Mouse (Mus musculus) heart, postnatal 0 days (tissue): ENCODE measurements around the gene Ripor2. TPM values are rescaled to one million over a fixed set of nuclear protein-coding genes. Genes with fewer than 3 reads are reported as not detected.
A peak's percentile ranks its signal among the peaks of the same experiment; 100 is the strongest.

Experiments used
- ATAC-seq: fragments of 200-750 bp; cut with Nextera tagmentation; 2 replicates; pipeline ENCODE4 v1.8.0; 2017; ENCODE audit warnings: low read depth, moderate number of reproducible peaks, moderate library complexity; ENCODE audit not compliant: insufficient read depth
- DNase-seq: peaks from one replicate; pipeline ENCODE4 v3.0.0-alpha.2; 2016; ENCODE audit warnings: low spot score
- H3K27ac ChIP-seq: fragments of 300-500 bp; sonication (generic); 2 replicates; pipeline ENCODE4 v1.5.1; 2014; ENCODE audit warnings: low read depth, mild to moderate bottlenecking
- H3K27me3 ChIP-seq: fragments of 300-500 bp; sonication (generic); 2 replicates; pipeline ENCODE4 v1.6.1; 2014; ENCODE audit warnings: low read length, mixed read lengths; ENCODE audit not compliant: control insufficient read depth, insufficient read depth
- H3K36me3 ChIP-seq: fragments of 300-500 bp; sonication (generic); replicated peaks from 2 replicates; pipeline ENCODE4 v1.6.1; 2014; ENCODE audit warnings: low read length, mixed read lengths; ENCODE audit not compliant: control insufficient read depth, insufficient read depth
- H3K4me1 ChIP-seq: fragments of 300-500 bp; sonication (generic); 2 replicates; pipeline ENCODE4 v1.6.1; 2014; ENCODE audit warnings: antibody characterized with exemption; ENCODE audit not compliant: control insufficient read depth, insufficient read depth
- H3K4me2 ChIP-seq: fragments of 300-500 bp; sonication (generic); 2 replicates; pipeline ENCODE4 v1.6.1; 2014; ENCODE audit warnings: low read depth, mild to moderate bottlenecking, low read length, moderate library complexity
- H3K4me3 ChIP-seq: fragments of 300-500 bp; sonication (generic); 2 replicates; pipeline ENCODE4 v1.5.1; 2014; ENCODE audit warnings: low read depth, low read length
- H3K9ac ChIP-seq: fragments of 300-500 bp; sonication (generic); replicated peaks from 2 replicates; pipeline ENCODE4 v1.6.1; 2014; ENCODE audit warnings: low read depth, low read length, mixed read lengths
- H3K9me3 ChIP-seq: fragments of 300-500 bp; sonication (generic); replicated peaks from 2 replicates; pipeline ENCODE4 v1.6.1; 2016; ENCODE audit warnings: low read length; ENCODE audit not compliant: control insufficient read depth
- CTCF ChIP-seq: IDR thresholded peaks from 2 replicates; pipeline ENCODE4 v1.5.1; 2016; ENCODE audit warnings: antibody characterized with exemption, control low read depth, low read depth
- EP300 ChIP-seq: IDR thresholded peaks from 2 replicates; pipeline ENCODE4 v1.6.1; 2016; ENCODE audit warnings: antibody characterized with exemption, low read depth
- WGBS: fragments of 180-500 bp; shearing (Covaris S2); extraction: QIAGEN DNeasy Blood & Tissue Kit; methylation state at CpG from one replicate; pipeline ENCODE4 v1.1.7; 2014; 5-methylcytosine and 5-hydroxymethylcytosine counted together
- polyA plus RNA-seq: library from polyadenylated mRNA; unstranded; fragments of >200 nt; fragmentation: Nextera tagmentation; extraction: Ambion mirVana; gene quantifications from 2 replicates; pipeline ENCODE4 v1.2.1, GENCODE M21; 2015
- total RNA-seq: library from RNA; depleted of rRNA; stranded (reverse); fragments of >200 nt; gene quantifications from 2 replicates; pipeline ENCODE4 v1.2.3, GENCODE M21; 2014; ENCODE audit warnings: low replicate concordance

Gene Ripor2
- total and polyA plus RNA-seq, 2 experiments from 2014 or later: 17.5 to 31.7 TPM

- peaks cover 10% of the 10 kb centered on the region for H3K4me1 ChIP-seq
- H3K4me3 ChIP-seq: no peak overlapping the region
- WGBS: 51% methylated on average over 10 of the region's 10 CpGs
- H3K9ac ChIP-seq: no peak overlapping the region
- H3K4me2 ChIP-seq: no peak overlapping the region
- H3K36me3 ChIP-seq: no peaks in the 10 kb centered on the region
- no peak for TF ChIP-seq CTCF
- TF ChIP-seq EP300: no peak
- no peaks in the 10 kb centered on the region for H3K9me3 ChIP-seq
- H3K27me3 ChIP-seq: no peaks in the 10 kb centered on the region
- no peak overlapping the region for H3K27ac ChIP-seq
- no peak for ATAC-seq
- DNase-seq: no peak
Measured at GRCm38 (mm10) chr13:24613927-24614780, 32.2 kb downstream of the Ripor2 start.

- 69% methylated on average over 9 of the region's 9 CpGs for WGBS
- no peak for TF ChIP-seq EP300
- TF ChIP-seq CTCF: peak; percentile 58
- Histone ChIP-seq H3K4me1 (peaks cover 21% of the 10 kb centered on the region), H3K9ac (no peak overlapping the region), H3K4me2 (no peak overlapping the region), H3K27ac (no peak overlapping the region), H3K27me3 (no peaks in the 10 kb centered on the region), H3K9me3 (no peaks in the 10 kb centered on the region), H3K36me3 (no peaks in the 10 kb centered on the region), H3K4me3 (no peak overlapping the region)
- no peak for ATAC-seq
- DNase-seq: no peak
Measured at GRCm38 (mm10) chr13:24615921-24616565, 34.1 kb downstream of the Ripor2 start.

- no peak for TF ChIP-seq EP300
- TF ChIP-seq CTCF: no peak
- ATAC-seq: no peak
- WGBS: 86% methylated on average over 8 of the region's 8 CpGs
Measured at GRCm38 (mm10) chr13:24616645-24617044, 34.7 kb downstream of the Ripor2 start.

GRCm38 (mm10) chr13:24617076-24617798 lies 35.2 kb downstream of the Ripor2 start:
- Histone ChIP-seq H3K27me3 (no peaks in the 10 kb centered on the region), H3K4me1 (peaks cover 25% of the 10 kb centered on the region), H3K27ac (no peak overlapping the region), H3K4me2 (no peak overlapping the region; the same call in 1 of the 2 replicates), H3K9ac (no peak overlapping the region), H3K36me3 (no peaks in the 10 kb centered on the region), H3K4me3 (no peak overlapping the region), H3K9me3 (no peaks in the 10 kb centered on the region)
- no peak for TF ChIP-seq CTCF
- no peak for TF ChIP-seq EP300
- ATAC-seq: no peak
- 58% methylated on average over 6 of the region's 6 CpGs for WGBS
- DNase-seq: no peak

More at GRCm38 (mm10) chr13:24616645-24617044, 34.7 kb downstream of the Ripor2 start:
- Histone ChIP-seq H3K4me3 (no peak overlapping the region), H3K27me3 (no peaks in the 10 kb centered on the region), H3K9ac (no peak overlapping the region), H3K9me3 (no peaks in the 10 kb centered on the region), H3K27ac (no peak overlapping the region), H3K4me1 (peaks cover 25% of the 10 kb centered on the region), H3K4me2 (no peak overlapping the region), H3K36me3 (no peaks in the 10 kb centered on the region)
- no peak for DNase-seq

GRCm38 (mm10) chr13:24617799-24618130 lies 35.8 kb downstream of the Ripor2 start:
- Histone ChIP-seq H3K36me3 (no peaks in the 10 kb centered on the region), H3K9me3 (no peaks in the 10 kb centered on the region), H3K27me3 (no peaks in the 10 kb centered on the region), H3K9ac (no peak overlapping the region), H3K4me2 (no peak overlapping the region), H3K4me3 (no peak overlapping the region), H3K4me1 (peaks cover 25% of the 10 kb centered on the region), H3K27ac (no peak overlapping the region)
- TF ChIP-seq EP300: no peak
- no peak for TF ChIP-seq CTCF
- DNase-seq: no peak
- no peak for ATAC-seq
- 75% methylated on average over 2 of the region's 2 CpGs for WGBS
